In genomic region chr7:133123999-133124700, GRCm38 (mm10) we compare ENCODE assay signal across 8 mouse cellular contexts. TPM values are rescaled to one million over a fixed set of nuclear protein-coding genes. Genes with fewer than 3 reads are reported as not detected.
DNase-seq lines count a peak whose midpoint lies in the region; ATAC-seq and TF ChIP-seq lines count a peak whose summit lies in the region.

Ctbp2 (minus strand) TSS chr7:133124354.

- no peaks in the 10 kb centered on the region for H3K4me1 ChIP-seq in ES-Bruce4 (ENCODE audit: control insufficient read depth, insufficient read depth, low read length)
- peaks cover 4% of the 10 kb centered on the region; the same call in 1 of the 2 replicates for H3K4me1 ChIP-seq in forebrain, postnatal 0 days (ENCODE audit: insufficient read depth)
- H3K4me1 ChIP-seq in liver, postnatal 0 days (ENCODE audit: insufficient read depth), result peaks cover 15% of the 10 kb centered on the region
- peaks cover 24% of the 10 kb centered on the region for H3K4me1 ChIP-seq in neural tube, embryonic 12.5 days
- 0 out of 2 replicates have a peak, but pooled peaks cover 2% of the 10 kb centered on the region for H3K4me1 ChIP-seq in stomach, postnatal 0 days (replicated peaks; ENCODE audit: control insufficient read depth, insufficient read depth)

- peaks cover 5% of the 10 kb centered on the region; the same call in 1 of the 2 replicates for H3K36me3 ChIP-seq in ES-Bruce4 (ENCODE audit: control insufficient read depth, insufficient read depth, low read length, poor library complexity, severe bottlenecking)
- H3K36me3 ChIP-seq in forebrain, postnatal 0 days (ENCODE audit: insufficient read depth), result no peaks in the 10 kb centered on the region
- no peaks in the 10 kb centered on the region for H3K36me3 ChIP-seq in liver, postnatal 0 days (replicated peaks; ENCODE audit: insufficient read depth, low read length)
- H3K36me3 ChIP-seq in neural tube, embryonic 12.5 days, result no peaks in the 10 kb centered on the region
- H3K36me3 ChIP-seq in stomach, postnatal 0 days (ENCODE audit: control insufficient read depth, insufficient read depth, low read length), result no peaks in the 10 kb centered on the region

- H3K9ac ChIP-seq in ES-Bruce4 (ENCODE audit: low read depth, poor library complexity, severe bottlenecking), result peak within 1 kb of the TSS; percentile 98
- H3K9ac ChIP-seq in forebrain, postnatal 0 days, result peak within 1 kb of the TSS; percentile 80
- peak within 1 kb of the TSS; percentile 79 for H3K9ac ChIP-seq in liver, postnatal 0 days (replicated peaks)
- peak within 1 kb of the TSS; percentile 99 for H3K9ac ChIP-seq in neural tube, embryonic 12.5 days
- peak within 1 kb of the TSS; percentile 98 for H3K9ac ChIP-seq in stomach, postnatal 0 days (ENCODE audit: low read length)

- WGBS in forebrain, postnatal 0 days, result under 1% methylated on average over 59 of the region's 59 CpGs
- under 1% methylated on average over 59 of the region's 59 CpGs for WGBS in large intestine, adult 2 months
- WGBS in liver, postnatal 0 days (ENCODE audit: insufficient replicate concordance), result under 1% methylated on average over 58 of the region's 59 CpGs
- under 1% methylated on average over 59 of the region's 59 CpGs for WGBS in neural tube, embryonic 12.5 days
- WGBS in stomach, postnatal 0 days, result under 1% methylated on average over 54 of the region's 59 CpGs

- intact Hi-C loops in heart, postnatal 14 days (cut with DNase I), result loop anchor here (2.0 to 5.0 kb wide), 4 partner anchors 37 to 513 kb away; partner anchors contain the start of gene Edrf1

- no peak for TF ChIP-seq POLR2A in ES-Bruce4 (IDR thresholded peaks at IDR 0.05; ENCODE audit: insufficient read depth, low read length)

- ATAC-seq in forebrain, postnatal 0 days, result peak; percentile 83
- ATAC-seq in liver, postnatal 0 days, result peak; percentile 93
- peak; percentile 66 for ATAC-seq in neural tube, embryonic 12.5 days (ENCODE audit: low FRiP score, low read depth)
- peak; percentile 95 for ATAC-seq in stomach, postnatal 0 days (ENCODE audit: low FRiP score, low TSS enrichment)

- TF ChIP-seq EP300 in ES-Bruce4 (IDR thresholded peaks at IDR 0.05; ENCODE audit: insufficient read depth, low read depth, low read length), result no peak
- TF ChIP-seq EP300 in liver, postnatal 0 days (IDR thresholded peaks at IDR 0.05; ENCODE audit: low read depth), result no peak
- TF ChIP-seq EP300 in stomach, postnatal 0 days (optimal IDR thresholded peaks at IDR 0.05), result no peak

- H3K27ac ChIP-seq in ES-Bruce4 (ENCODE audit: insufficient read depth, low read length), result peak within 1 kb of the TSS; percentile 95
- peak within 1 kb of the TSS; percentile 89 for H3K27ac ChIP-seq in forebrain, postnatal 0 days (ENCODE audit: low read depth, low read length)
- H3K27ac ChIP-seq in liver, postnatal 0 days (ENCODE audit: low read depth), result peak within 1 kb of the TSS; percentile 88
- peak within 1 kb of the TSS; percentile 99 for H3K27ac ChIP-seq in neural tube, embryonic 12.5 days
- H3K27ac ChIP-seq in stomach, postnatal 0 days (replicated peaks), result peak within 1 kb of the TSS; percentile 100

- no peaks in the 10 kb centered on the region for H3K27me3 ChIP-seq in ES-Bruce4 (ENCODE audit: control insufficient read depth, insufficient read depth, low read length, poor library complexity, severe bottlenecking)
- H3K27me3 ChIP-seq in forebrain, postnatal 0 days (ENCODE audit: insufficient read depth, low read length), result no peaks in the 10 kb centered on the region; the same call in 1 of the 2 replicates
- peaks cover 29% of the 10 kb centered on the region for H3K27me3 ChIP-seq in liver, postnatal 0 days (ENCODE audit: insufficient read depth, low read length)
- no peaks in the 10 kb centered on the region; the same call in 1 of the 2 replicates for H3K27me3 ChIP-seq in neural tube, embryonic 12.5 days (replicated peaks)
- H3K27me3 ChIP-seq in stomach, postnatal 0 days (ENCODE audit: control insufficient read depth, insufficient read depth, low read length), result no peaks in the 10 kb centered on the region

- TF ChIP-seq CTCF in ES-Bruce4 (IDR thresholded peaks at IDR 0.05; ENCODE audit: low read depth, low read length), result no peak
- TF ChIP-seq CTCF in forebrain, postnatal 0 days (IDR thresholded peaks at IDR 0.05; ENCODE audit: low read depth), result peak; percentile 63
- TF ChIP-seq CTCF in liver, postnatal 0 days (IDR thresholded peaks at IDR 0.05; ENCODE audit: low read depth), result peak; percentile 64
- TF ChIP-seq CTCF in stomach, postnatal 0 days (IDR thresholded peaks at IDR 0.05; ENCODE audit: low read depth), result peak; percentile 79

- DNase-seq in cerebellum, adult 11 months, result peak; percentile 76
- peak; percentile 82 for DNase-seq in forebrain, postnatal 0 days
- peak; percentile 89 to 91 for DNase-seq in heart, postnatal 14 days
- no peak for DNase-seq in large intestine, adult 2 months (ENCODE audit: low read depth, low spot score)
- peak; percentile 88 for DNase-seq in liver, postnatal 0 days
- peak; percentile 96 for DNase-seq in stomach, postnatal 0 days (ENCODE audit: low spot score)

- H3K4me2 ChIP-seq in forebrain, postnatal 0 days (ENCODE audit: low read depth), result peak within 1 kb of the TSS; percentile 99
- H3K4me2 ChIP-seq in liver, postnatal 0 days (ENCODE audit: low read depth, low read length), result peak within 1 kb of the TSS; percentile 79
- H3K4me2 ChIP-seq in neural tube, embryonic 12.5 days (replicated peaks), result peak within 1 kb of the TSS; percentile 99
- peak within 1 kb of the TSS; percentile 87 for H3K4me2 ChIP-seq in stomach, postnatal 0 days (replicated peaks; ENCODE audit: low read depth)

- H3K4me3 ChIP-seq in ES-Bruce4 (ENCODE audit: low read depth, low read length), result peak within 1 kb of the TSS; percentile 96
- H3K4me3 ChIP-seq in forebrain, postnatal 0 days (ENCODE audit: low read depth, low read length), result peak within 1 kb of the TSS; percentile 79
- peak within 1 kb of the TSS; percentile 77 for H3K4me3 ChIP-seq in liver, postnatal 0 days (ENCODE audit: low read depth, low read length)
- H3K4me3 ChIP-seq in neural tube, embryonic 12.5 days, result peak within 1 kb of the TSS; percentile 85
- H3K4me3 ChIP-seq in stomach, postnatal 0 days (ENCODE audit: low read depth, low read length), result peak within 1 kb of the TSS; percentile 94

- peaks cover 5% of the 10 kb centered on the region; the same call in 1 of the 2 replicates for H3K9me3 ChIP-seq in ES-Bruce4 (replicated peaks; ENCODE audit: control insufficient read depth, insufficient read depth, low read length, poor library complexity, severe bottlenecking)
- no peaks in the 10 kb centered on the region for H3K9me3 ChIP-seq in forebrain, postnatal 0 days (ENCODE audit: low read length)
- H3K9me3 ChIP-seq in liver, postnatal 0 days (ENCODE audit: low read length), result peaks cover 3% of the 10 kb centered on the region; the same call in 1 of the 2 replicates
- H3K9me3 ChIP-seq in neural tube, embryonic 12.5 days, result no peaks in the 10 kb centered on the region
- no peaks in the 10 kb centered on the region for H3K9me3 ChIP-seq in stomach, postnatal 0 days (ENCODE audit: control insufficient read depth, low read length)

RNA-seq across cellular contexts. Expression of gene Ctbp2, which starts in this region (rescaled TPM):
- 218 and 252 TPM in 2 replicates for polyA plus RNA-seq in ES-Bruce4 (2011; ENCODE audit: insufficient read depth, insufficient read length, low read depth, missing spikeins)
- total RNA-seq in forebrain, postnatal 0 days (2014; rRNA removed), result 63.3 and 80.3 TPM in 2 replicates
- 32.4 and 35.2 TPM in 2 replicates for polyA plus RNA-seq in forebrain, postnatal 0 days (2015; fragmentation: Nextera tagmentation; extraction: Ambion mirVana)
- 10 to 100 TPM; 35.8 to 35.9 TPM for total RNA-seq in heart, postnatal 14 days (2021)
- polyA plus RNA-seq in large intestine, adult 2 months (2012; rRNA removed), result 35.5 and 50.0 TPM in 2 replicates
- polyA plus RNA-seq in liver, postnatal 0 days (2015; fragmentation: Nextera tagmentation; extraction: Ambion mirVana), result 5.8 and 6.1 TPM in 2 replicates
- 122 and 131 TPM in 2 replicates for polyA plus RNA-seq in neural tube, embryonic 12.5 days (2016; fragmentation: Nextera tagmentation; extraction: Ambion mirVana)
- 48.6 and 55.6 TPM in 2 replicates for polyA plus RNA-seq in stomach, postnatal 0 days (2015; fragmentation: Nextera tagmentation; extraction: Ambion mirVana)
